Mouse (Mus musculus) frontal cortex, adult (tissue): ENCODE data around the gene Numa1.
"Not testable (repeated sequence)": the region's sequence is repeated elsewhere in the genome, so short reads cannot be mapped to it uniquely, and the experiment has no call there.

Experiments
- ATAC-seq: cut with Nextera tagmentation; 2 replicates; pipeline ENCODE4 v1.9.2; 2017; ENCODE audit warnings: mild to moderate bottlenecking, moderate library complexity, mixed read lengths; ENCODE audit not compliant: low TSS enrichment

The Numa1 gene

GRCm38 (mm10) chr7:101937569-101937968 lies 3.7 kb downstream of the Numa1 start:
- no peak for ATAC-seq

- no peak for ATAC-seq
These were observed 4.4 kb downstream of the Numa1 start for GRCm38 (mm10) chr7:101938348-101938747.

DNA sequence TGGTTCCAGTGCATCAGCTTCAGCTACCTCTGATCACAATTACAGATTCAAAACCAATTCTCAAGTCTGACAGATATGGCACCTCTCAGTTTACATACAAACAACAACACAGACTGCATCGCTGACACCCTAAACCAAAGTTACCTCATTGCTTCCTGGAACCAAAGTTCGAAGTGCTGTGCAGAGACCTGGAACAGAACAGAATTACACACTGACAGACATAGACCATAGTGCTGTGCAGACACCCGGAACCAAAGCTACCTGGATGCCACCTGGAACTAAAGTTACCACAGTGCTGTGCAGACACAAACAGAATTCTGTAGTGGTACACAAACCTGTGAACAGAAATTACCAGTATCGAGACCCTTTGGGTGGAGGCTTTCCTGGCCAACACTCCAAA lies 5.8 kb downstream of the Numa1 start:
- ATAC-seq, result no peak

- not testable (repeated sequence) for ATAC-seq
These were observed 15.1 kb downstream of the Numa1 start for GRCm38 (mm10) chr7:101949008-101949407.

DNA sequence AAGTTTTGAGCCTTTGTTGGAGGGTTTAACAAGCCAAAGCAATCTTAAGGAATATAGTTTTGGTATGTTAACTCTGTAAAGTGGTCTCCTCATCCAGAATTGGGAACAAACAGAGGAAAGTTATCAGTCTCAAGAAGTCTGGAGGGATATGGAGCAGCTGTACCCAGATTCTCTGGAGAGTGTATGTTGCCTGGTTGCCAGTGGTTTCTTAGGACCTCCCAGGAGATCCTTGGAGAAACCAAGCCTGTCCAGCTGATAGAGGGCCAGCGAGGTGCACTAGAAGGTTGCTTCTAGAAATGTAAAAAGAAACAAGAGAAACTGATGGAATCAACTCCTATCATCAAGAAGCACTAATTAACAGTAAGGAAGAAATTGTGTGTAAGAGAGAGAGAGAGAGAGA lies 17.7 kb downstream of the Numa1 start:
- no peak for ATAC-seq

- no peak for ATAC-seq
These were observed 18.2 kb downstream of the Numa1 start for GRCm38 (mm10) chr7:101952098-101952497.

DNA sequence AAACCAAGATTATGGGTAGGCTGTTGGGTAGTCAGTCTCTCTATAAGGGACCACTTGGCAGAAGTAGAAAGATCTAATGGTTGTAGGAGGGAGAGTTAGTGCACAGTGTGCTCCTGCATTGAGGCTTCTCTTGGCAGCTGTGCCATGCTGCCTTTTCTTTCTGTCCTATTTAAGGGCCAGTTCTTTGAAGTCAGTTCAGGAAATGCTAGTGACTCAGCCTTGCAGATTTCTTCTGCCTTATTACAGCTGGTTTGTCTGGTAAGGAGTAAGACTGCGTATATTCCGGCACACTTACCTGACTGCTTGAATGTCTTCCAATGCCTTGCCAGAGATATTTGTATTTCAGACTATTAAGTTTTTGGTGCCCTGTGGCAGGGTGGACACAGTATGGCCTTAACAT lies 20.3 kb downstream of the Numa1 start:
- peak; percentile 97 for ATAC-seq

DNA sequence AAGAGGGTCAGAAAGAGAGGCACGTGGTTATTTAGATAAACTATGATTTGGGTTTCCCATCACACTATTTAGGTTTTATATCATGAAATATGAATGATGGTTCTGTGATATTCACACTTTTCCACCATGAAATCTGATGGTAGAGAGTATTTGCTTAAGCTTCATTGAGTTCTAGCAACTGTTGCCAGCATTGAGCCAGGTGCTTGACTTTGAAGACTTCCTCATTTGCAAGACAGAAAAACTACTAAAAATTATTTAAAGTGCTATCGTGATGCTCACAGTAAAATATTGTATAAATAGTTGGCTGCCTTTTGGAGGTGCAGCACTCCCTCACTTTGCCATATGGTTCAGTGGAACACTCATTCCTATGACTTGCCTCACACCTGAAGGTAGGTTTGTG lies 21.4 kb downstream of the Numa1 start:
- no peak for ATAC-seq

DNA sequence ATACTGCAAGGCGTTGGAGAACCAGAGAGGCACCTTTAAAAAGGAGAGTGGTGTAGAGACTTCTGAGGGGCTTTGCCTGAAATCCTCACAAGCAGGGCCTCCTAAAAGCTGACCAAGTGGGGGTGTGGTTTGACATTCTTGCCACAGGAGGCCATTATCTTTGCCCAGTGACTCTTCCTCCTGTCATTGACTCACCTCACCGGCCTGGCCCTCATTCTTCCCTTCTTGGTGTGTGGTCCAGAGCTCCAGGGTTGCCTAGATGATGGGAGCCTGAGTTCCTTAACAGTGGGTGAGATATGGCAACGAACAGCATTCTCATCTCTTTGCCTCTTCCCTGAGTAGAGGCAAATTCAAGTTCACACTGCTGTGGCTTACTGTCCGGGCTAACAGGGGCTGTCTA lies 22.0 kb downstream of the Numa1 start:
- ATAC-seq, result no peak

- ATAC-seq, result no peak
These were observed 22.6 kb downstream of the Numa1 start for GRCm38 (mm10) chr7:101956481-101956880.

GRCm38 (mm10) chr7:101956911-101957310 lies 23.0 kb downstream of the Numa1 start:
- ATAC-seq, result no peak

- ATAC-seq, result no peak
These were observed 28.9 kb downstream of the Numa1 start for GRCm38 (mm10) chr7:101962829-101963228.

- no peak for ATAC-seq
These were observed 29.7 kb downstream of the Numa1 start for GRCm38 (mm10) chr7:101963621-101964020.

DNA sequence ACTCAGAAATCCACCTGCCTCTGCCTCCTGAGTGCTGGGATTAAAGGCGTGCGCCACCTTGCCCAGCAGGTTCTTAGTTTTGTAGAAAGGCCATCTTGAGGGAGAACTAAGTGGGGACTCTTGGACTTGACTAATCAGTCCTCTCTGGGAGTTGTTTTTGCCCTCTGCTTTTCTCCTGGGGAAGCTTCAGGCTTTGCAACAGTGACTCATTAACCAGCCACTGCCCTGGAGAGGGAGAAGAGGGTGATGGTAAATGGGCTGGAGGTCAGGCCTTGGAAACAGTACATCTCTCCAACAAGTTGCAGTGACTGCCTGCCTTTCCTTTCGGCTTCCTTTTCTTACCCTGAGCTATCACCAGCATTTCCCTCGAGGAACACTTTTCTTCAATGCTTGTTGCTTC lies 30.6 kb downstream of the Numa1 start:
- ATAC-seq, result no peak

DNA sequence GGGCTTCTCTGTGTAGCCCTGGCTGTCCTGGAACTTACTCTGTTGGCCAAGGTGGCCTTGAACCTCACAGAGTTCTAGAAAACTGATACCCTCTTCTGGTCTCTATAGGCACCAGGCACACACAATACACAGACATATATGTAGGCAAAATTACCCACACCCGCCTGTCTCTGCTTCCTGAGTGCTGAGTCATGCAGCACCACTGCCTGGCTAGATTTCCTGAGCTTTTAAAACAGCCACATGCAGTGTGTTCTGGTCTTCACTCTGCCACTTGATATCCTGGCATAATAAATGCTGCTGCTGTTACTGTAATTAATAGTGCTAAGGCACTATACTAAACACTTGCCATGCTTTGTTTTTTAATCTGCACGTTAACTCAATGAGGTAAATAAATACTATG lies 31.7 kb downstream of the Numa1 start:
- no peak for ATAC-seq

DNA sequence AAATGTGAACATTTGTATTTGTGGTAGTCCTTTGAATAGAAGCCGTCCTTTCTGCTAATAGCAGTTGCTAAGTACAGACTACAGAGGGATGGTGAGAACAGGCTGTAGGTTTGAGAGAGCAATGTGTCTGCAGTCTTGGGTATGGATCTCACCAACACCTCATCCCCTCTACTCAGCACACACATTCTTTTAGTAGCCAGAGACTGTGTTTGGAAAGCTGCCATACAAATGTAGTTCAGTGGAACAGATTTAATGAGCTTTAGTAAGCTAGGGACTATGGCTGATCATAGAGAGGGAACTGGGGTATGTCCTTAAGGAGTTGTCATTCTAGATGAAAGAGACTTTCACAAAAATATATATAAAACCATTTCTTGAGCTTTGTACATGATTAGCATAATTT lies 33.3 kb downstream of the Numa1 start:
- no peak for ATAC-seq

GRCm38 (mm10) chr7:101968751-101969150 lies 34.8 kb downstream of the Numa1 start:
- no peak for ATAC-seq

DNA sequence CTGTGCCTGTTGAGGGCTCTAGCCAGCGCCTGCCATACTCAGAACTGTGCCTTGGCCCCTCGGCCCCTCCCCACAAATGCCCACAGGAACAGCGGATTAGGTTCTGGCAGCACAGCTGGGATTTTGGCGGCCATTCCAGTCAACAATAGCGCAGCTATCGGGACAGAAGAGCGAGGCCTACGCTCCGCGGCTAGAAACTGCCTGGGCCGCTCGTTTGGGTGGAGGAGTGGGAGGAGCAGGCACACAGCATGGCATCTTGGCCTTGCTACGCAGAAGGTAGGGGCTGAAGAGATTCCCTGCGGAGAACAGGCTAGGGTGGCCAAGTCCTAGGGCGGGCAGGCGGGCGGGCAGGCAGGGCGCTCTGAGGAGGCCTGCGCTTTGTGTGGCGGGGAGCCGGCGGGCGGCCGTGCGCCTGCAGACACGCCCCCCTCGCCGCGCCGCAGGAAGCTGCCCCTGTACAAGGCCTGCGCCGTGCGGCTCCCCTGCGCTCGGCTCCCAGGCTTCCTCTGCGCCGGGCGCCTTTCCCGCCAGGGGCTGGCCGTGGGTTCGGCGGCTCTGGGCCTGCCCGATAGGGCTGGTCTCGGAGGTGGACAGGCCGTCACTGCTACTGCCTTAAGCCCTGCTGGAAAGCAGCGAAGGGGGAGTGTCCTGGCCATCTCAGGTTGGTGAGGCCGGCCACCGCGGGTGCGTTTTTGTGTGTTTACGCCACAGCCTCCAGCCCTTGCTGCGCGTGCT lies 36.0 kb downstream of the Numa1 start:
- peak; percentile 73 for ATAC-seq

GRCm38 (mm10) chr7:101970429-101970775 lies 36.5 kb downstream of the Numa1 start:
- ATAC-seq, result peak; percentile 33

GRCm38 (mm10) chr7:101970821-101971461 lies 37.0 kb downstream of the Numa1 start:
- peak; percentile 63 for ATAC-seq

DNA sequence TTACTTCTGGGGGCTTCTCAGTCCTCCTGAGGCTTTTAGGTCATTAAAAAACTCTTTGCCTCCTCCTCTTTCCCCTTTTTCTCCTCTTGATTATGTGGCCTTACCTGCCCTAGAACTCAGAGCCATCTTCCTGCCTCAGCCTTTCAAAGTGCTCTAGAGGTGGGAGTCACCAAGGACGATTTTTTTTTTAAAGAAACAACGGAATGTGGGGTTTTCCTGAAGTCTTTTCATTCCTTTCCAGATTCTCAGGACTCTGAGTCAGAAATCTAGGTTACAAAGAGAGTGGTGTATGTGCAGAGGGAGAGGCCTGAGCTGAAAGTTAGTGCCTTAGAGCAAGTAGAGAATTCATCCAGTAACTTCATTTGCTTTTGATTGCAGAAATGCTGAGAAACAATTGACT lies 37.8 kb downstream of the Numa1 start:
- no peak for ATAC-seq

DNA sequence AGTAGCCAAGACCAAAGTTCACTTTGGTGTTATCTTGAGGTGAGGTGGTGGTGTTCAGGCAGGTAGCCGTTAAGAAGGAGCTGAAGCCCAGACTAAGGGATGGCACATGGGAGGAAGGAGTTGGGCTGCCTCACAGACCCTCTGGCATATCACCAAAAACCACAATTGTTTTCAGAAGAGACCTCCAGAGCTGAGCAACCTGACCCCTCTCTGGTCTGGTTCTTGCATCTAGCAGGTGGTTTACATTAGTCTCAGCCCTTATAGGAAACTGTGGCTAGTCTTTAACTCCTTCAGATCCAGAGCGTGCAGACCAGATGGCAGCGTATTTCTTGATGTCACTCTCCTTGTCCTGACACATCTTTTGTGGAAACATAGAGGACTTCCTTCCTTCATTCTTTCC lies 39.8 kb downstream of the Numa1 start:
- no peak for ATAC-seq

GRCm38 (mm10) chr7:101974505-101974904 lies 40.6 kb downstream of the Numa1 start:
- no peak for ATAC-seq

- ATAC-seq, result no peak
These were observed 48.8 kb downstream of the Numa1 start for GRCm38 (mm10) chr7:101982735-101983134.
